Mouse (Mus musculus): ENCODE data around the gene Olfr789.

The Olfr789 gene

DNA sequence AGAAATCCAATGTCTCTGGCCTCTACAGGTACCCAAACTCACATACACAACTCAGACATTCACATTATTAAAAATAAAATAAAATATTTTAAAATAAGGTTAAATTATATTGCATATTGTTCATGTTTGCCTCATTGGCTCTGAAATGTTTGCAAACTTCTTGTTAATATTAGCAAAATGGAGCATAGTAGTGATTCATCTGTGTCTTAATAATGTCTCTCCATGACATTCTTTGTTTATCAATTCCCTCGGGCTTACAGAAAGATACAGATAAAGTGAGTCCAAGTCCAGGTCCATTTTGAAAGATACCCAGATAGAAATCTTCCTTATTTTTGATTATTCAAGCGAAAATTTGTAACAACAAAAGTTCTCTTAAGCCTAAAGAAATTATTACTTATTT, at the start of gene Olfr789:
Gene Olfr789 (plus strand): TSS at position 301 of the 400 bp plus-strand sequence.
- DNase-seq: no peak

DNA sequence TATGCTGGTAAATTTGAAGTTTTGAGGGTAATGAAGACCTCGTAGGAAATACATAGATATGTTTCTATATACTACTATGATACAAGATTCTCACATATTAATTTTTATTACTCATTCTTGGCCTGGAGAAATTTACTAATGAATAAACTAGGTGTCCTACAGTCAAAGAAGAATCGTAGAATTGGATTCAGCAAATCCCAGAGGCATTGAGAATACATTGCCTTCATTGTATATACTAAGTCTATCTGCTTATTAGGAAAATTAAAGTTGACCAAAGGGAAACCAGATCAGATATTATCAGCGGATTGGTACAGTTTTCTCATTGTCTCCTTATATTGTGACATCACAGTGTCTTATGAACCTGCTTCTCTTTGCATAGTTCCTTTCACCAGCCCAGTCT, 23.0 kb upstream of the Olfr789 start, which contains the start of gene Olfr787:
Gene Olfr787 (plus strand): TSS at position 301 of the 400 bp plus-strand sequence.
- DNase-seq: no peak

DNA sequence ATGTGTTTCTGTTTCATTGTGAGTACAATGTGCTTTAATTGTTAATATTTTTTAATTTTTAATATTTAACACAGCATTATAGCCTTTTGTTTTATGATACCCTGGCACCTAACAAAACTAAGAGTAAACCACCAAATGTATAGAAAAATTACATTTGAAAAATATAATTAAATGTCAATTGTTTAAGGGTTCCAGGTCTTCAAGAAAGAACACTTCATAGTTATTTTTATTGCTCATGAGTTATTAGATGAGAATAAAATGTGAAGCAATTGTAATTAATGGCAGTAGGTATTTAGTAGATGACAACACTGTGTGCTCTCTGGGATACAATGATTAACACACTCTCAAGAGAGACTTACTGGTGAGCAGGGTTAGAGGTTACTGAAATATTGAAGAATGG, 13.9 kb upstream of the Olfr789 start, which contains the start of gene Olfr788:
Gene Olfr788 (plus strand): TSS at position 301 of the 400 bp plus-strand sequence.
- DNase-seq: no peak

DNA sequence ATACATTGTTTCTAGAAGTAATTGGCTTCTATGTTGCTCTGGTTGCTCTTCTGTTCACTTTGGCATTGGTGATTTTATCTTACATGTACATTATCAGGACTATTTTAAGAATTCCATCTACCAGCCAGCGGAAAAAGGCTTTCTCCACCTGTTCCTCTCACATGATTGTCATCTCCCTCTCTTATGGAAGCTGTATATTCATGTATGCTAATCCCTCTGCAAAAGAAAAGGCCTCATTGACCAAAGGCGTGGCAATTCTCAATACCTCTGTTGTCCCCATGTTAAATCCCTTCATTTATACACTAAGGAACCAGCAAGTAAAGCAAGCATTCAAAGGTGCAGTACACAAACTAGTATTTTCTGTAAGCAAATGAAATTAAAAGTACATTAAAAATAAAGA, 11.3 kb upstream of the Olfr789 start:
- DNase-seq: no peak

GRCm38 (mm10) chr10:129473723-129474122, 10.8 kb upstream of the Olfr789 start:
- DNase-seq: no peak

- no peak for DNase-seq
Measured at GRCm38 (mm10) chr10:129490101-129490500, 5.5 kb downstream of the Olfr789 start.

- no peak for DNase-seq
Measured at GRCm38 (mm10) chr10:129498192-129498591, 13.6 kb downstream of the Olfr789 start, which contains the start of gene Olfr790. TSS of gene Olfr790 (plus strand) at chr10:129498492.

- DNase-seq: no peak
Measured at GRCm38 (mm10) chr10:129521492-129521891, 36.9 kb downstream of the Olfr789 start, which contains the start of gene Olfr791. TSS of gene Olfr791 (plus strand) at chr10:129521792.

- no peak for DNase-seq
Measured at GRCm38 (mm10) chr10:129538862-129539261, 54.3 kb downstream of the Olfr789 start, which contains the start of gene Olfr792. TSS of gene Olfr792 (plus strand) at chr10:129539162.

Data from spleen, adult 18-20 months (tissue).